Mouse (Mus musculus) forebrain, embryonic 11.5 days (tissue): Measurements from ENCODE around the gene Sat2. TPM values are rescaled to one million over a fixed set of nuclear protein-coding genes. Genes with fewer than 3 reads are reported as not detected.
"Not testable (repeated sequence)": the region's sequence is repeated elsewhere in the genome, so short reads cannot be mapped to it uniquely, and the experiment has no call there.

ENCODE experiments used
- ATAC-seq: fragments of 200-750 bp; cut with Nextera tagmentation; replicated peaks from 2 replicates; pipeline ENCODE4 v1.8.0; 2017; ENCODE audit warnings: moderate TSS enrichment; ENCODE audit not compliant: low FRiP score
- DNase-seq: peaks from one replicate; pipeline ENCODE4 v3.0.0-alpha.2; 2017; ENCODE audit warnings: low spot score
- H3K27ac ChIP-seq: fragments of 300-500 bp; sonication (generic); 2 replicates; pipeline ENCODE4 v1.5.1; 2014; ENCODE audit warnings: low read depth, low read length
- H3K27me3 ChIP-seq: fragments of 300-500 bp; sonication (generic); 2 replicates; pipeline ENCODE4 v1.6.1; 2014; ENCODE audit warnings: mild to moderate bottlenecking, low read length, mixed read lengths; ENCODE audit not compliant: control insufficient read depth, insufficient read depth
- H3K36me3 ChIP-seq: fragments of 300-500 bp; sonication (generic); 2 replicates; pipeline ENCODE4 v1.6.1; 2014; ENCODE audit warnings: mild to moderate bottlenecking, low read length, moderate library complexity, mixed read lengths; ENCODE audit not compliant: control insufficient read depth, insufficient read depth
- H3K4me1 ChIP-seq: fragments of 300-500 bp; sonication (generic); replicated peaks from 2 replicates; pipeline ENCODE4 v1.6.1; 2014; ENCODE audit warnings: low read length, mixed read lengths; ENCODE audit not compliant: control insufficient read depth, insufficient read depth
- H3K4me2 ChIP-seq: fragments of 300-500 bp; sonication (generic); 2 replicates; pipeline ENCODE4 v1.6.1; 2014; ENCODE audit warnings: low read depth, mild to moderate bottlenecking, low read length, moderate library complexity, mixed read lengths; ENCODE audit not compliant: severe bottlenecking
- H3K4me3 ChIP-seq: fragments of 300-500 bp; sonication (generic); 2 replicates; pipeline ENCODE4 v1.5.1; 2014; ENCODE audit warnings: low read depth, low read length
- H3K9ac ChIP-seq: fragments of 300-500 bp; sonication (generic); 2 replicates; pipeline ENCODE4 v1.6.1; 2014; ENCODE audit warnings: low read length
- H3K9me3 ChIP-seq: fragments of 300-500 bp; sonication (generic); 2 replicates; pipeline ENCODE4 v1.6.1; 2016; ENCODE audit warnings: low read length, mixed read lengths; ENCODE audit not compliant: control insufficient read depth
- WGBS: fragments of 180-500 bp; shearing (Covaris S2); extraction: QIAGEN DNeasy Blood & Tissue Kit; methylation state at CpG from one replicate; pipeline ENCODE4 v1.1.7; 2014; 5-methylcytosine and 5-hydroxymethylcytosine counted together
- polyA plus RNA-seq: library from polyadenylated mRNA; unstranded; fragments of >200 nt; fragmentation: Nextera tagmentation; extraction: Ambion mirVana; gene quantifications from 2 replicates; pipeline ENCODE4 v1.2.1, GENCODE M21; 2014

The Sat2 gene
- polyA plus RNA-seq, 1 experiment from 2014 or later = 17.7 TPM

GRCm38 (mm10) chr11:69614257-69614588, 7.6 kb upstream of the Sat2 start:
- not testable (repeated sequence) for H3K27me3 ChIP-seq, H3K27ac ChIP-seq, DNase-seq, H3K4me2 ChIP-seq, ATAC-seq, H3K9ac ChIP-seq, H3K36me3 ChIP-seq, H3K9me3 ChIP-seq, H3K4me3 ChIP-seq, H3K4me1 ChIP-seq
- 52% methylated on average over 11 of the region's 11 CpGs for WGBS

- no peak for ATAC-seq
- no peak overlapping the region for H3K9ac ChIP-seq
- H3K4me3 ChIP-seq = no peak overlapping the region
- no peak for DNase-seq
- 47% methylated on average over 10 of the region's 10 CpGs for WGBS
- H3K4me2 ChIP-seq = no peak overlapping the region
- peaks cover 3% of the 10 kb centered on the region for H3K4me1 ChIP-seq
- H3K9me3 ChIP-seq = no peaks in the 10 kb centered on the region
- H3K27ac ChIP-seq = no peak overlapping the region
- no peaks in the 10 kb centered on the region for H3K27me3 ChIP-seq
- H3K36me3 ChIP-seq = no peaks in the 10 kb centered on the region
Measured at GRCm38 (mm10) chr11:69616781-69617180, 5.0 kb upstream of the Sat2 start.

GRCm38 (mm10) chr11:69617805-69618204, 4.0 kb upstream of the Sat2 start, which contains the start of gene Shbg:
Shbg (minus strand) TSS chr11:69617905.
- no peaks in the 10 kb centered on the region for H3K9me3 ChIP-seq

GRCm38 (mm10) chr11:69620394-69621081, 1.3 kb upstream of the Sat2 start:
- 87% methylated on average over 7 of the region's 7 CpGs for WGBS
- peaks cover 7% of the 10 kb centered on the region for H3K4me1 ChIP-seq
- no peaks in the 10 kb centered on the region for H3K27me3 ChIP-seq
- no peaks in the 10 kb centered on the region for H3K9me3 ChIP-seq
- H3K36me3 ChIP-seq = no peaks in the 10 kb centered on the region
- ATAC-seq (no peak), DNase-seq (no peak)
- no peak overlapping the region for H3K27ac ChIP-seq
- no peak overlapping the region for H3K9ac ChIP-seq
- H3K4me3 ChIP-seq = no peak overlapping the region
- H3K4me2 ChIP-seq = no peak overlapping the region

More at GRCm38 (mm10) chr11:69617805-69618204, 4.0 kb upstream of the Sat2 start, which contains the start of gene Shbg:
- Histone ChIP-seq H3K36me3 (no peaks in the 10 kb centered on the region), H3K27ac (no peak within 1 kb of the TSS), H3K4me1 (peaks cover 5% of the 10 kb centered on the region), H3K4me3 (no peak within 1 kb of the TSS), H3K4me2 (no peak within 1 kb of the TSS), H3K27me3 (no peaks in the 10 kb centered on the region), H3K9ac (no peak within 1 kb of the TSS)
- WGBS = 63% methylated on average over 5 of the region's 5 CpGs
- DNase-seq (no peak), ATAC-seq (no peak)

GRCm38 (mm10) chr11:69622406-69622805, 582 bp downstream of the Sat2 start:
- Histone ChIP-seq H3K27ac (no peak overlapping the region), H3K27me3 (no peaks in the 10 kb centered on the region), H3K9me3 (no peaks in the 10 kb centered on the region), H3K4me2 (peak overlapping the region; percentile 78), H3K4me3 (peak overlapping the region; percentile 38), H3K9ac (peak overlapping the region; percentile 67), H3K36me3 (no peaks in the 10 kb centered on the region), H3K4me1 (peaks cover 7% of the 10 kb centered on the region)
- ATAC-seq (no peak), DNase-seq (no peak)
- WGBS = 39% methylated on average over 6 of the region's 6 CpGs

- Histone ChIP-seq H3K9me3 (no peaks in the 10 kb centered on the region), H3K27me3 (no peaks in the 10 kb centered on the region), H3K27ac (no peak overlapping the region), H3K4me3 (no peak overlapping the region), H3K9ac (no peak overlapping the region; the same call in 1 of the 2 replicates), H3K36me3 (no peaks in the 10 kb centered on the region), H3K4me2 (peak overlapping the region; percentile 78; the same call in 1 of the 2 replicates), H3K4me1 (peaks cover 7% of the 10 kb centered on the region)
- ATAC-seq (no peak), DNase-seq (no peak)
- WGBS = 79% methylated on average over 4 of the region's 4 CpGs
Measured at GRCm38 (mm10) chr11:69623006-69623405, 1.2 kb downstream of the Sat2 start.

GRCm38 (mm10) chr11:69624339-69624738, 2.5 kb downstream of the Sat2 start:
- H3K27ac ChIP-seq, H3K27me3 ChIP-seq, ATAC-seq, H3K36me3 ChIP-seq, H3K4me3 ChIP-seq, DNase-seq, H3K9ac ChIP-seq, H3K9me3 ChIP-seq, H3K4me2 ChIP-seq, H3K4me1 ChIP-seq: not testable (repeated sequence)
- WGBS = 81% methylated on average over 2 of the region's 2 CpGs

- no peak for ATAC-seq
- H3K4me3 ChIP-seq = no peak overlapping the region
- no peak overlapping the region for H3K27ac ChIP-seq
- peak; percentile 92 for DNase-seq
- H3K4me1 ChIP-seq = peaks cover 6% of the 10 kb centered on the region; the same call in 1 of the 2 replicates
- H3K27me3 ChIP-seq = no peaks in the 10 kb centered on the region
- no peaks in the 10 kb centered on the region for H3K36me3 ChIP-seq
- H3K9me3 ChIP-seq = no peaks in the 10 kb centered on the region
- WGBS = 37% methylated on average over 6 of the region's 6 CpGs
- H3K9ac ChIP-seq = no peak overlapping the region
- H3K4me2 ChIP-seq = no peak overlapping the region
Measured at GRCm38 (mm10) chr11:69628286-69628685, 6.5 kb downstream of the Sat2 start.

GRCm38 (mm10) chr11:69629802-69630201, 8.0 kb downstream of the Sat2 start:
- WGBS = 54% methylated on average over 1 of the region's 1 CpGs
- DNase-seq = no peak
- no peak for ATAC-seq

More at GRCm38 (mm10) chr11:69629802-69630201, 8.0 kb downstream of the Sat2 start:
- Histone ChIP-seq H3K4me2 (no peak overlapping the region), H3K36me3 (no peaks in the 10 kb centered on the region; the same call in 1 of the 2 replicates), H3K9ac (no peak overlapping the region), H3K4me3 (no peak overlapping the region), H3K9me3 (no peaks in the 10 kb centered on the region), H3K27ac (no peak overlapping the region), H3K4me1 (peaks cover 6% of the 10 kb centered on the region; the same call in 1 of the 2 replicates), H3K27me3 (no peaks in the 10 kb centered on the region)
